Mouse (Mus musculus) olfactory bulb, adult 2 months (tissue): ENCODE results near the gene Mkln1.

Experiments used
- CTCF ChIP-seq: fragments of 200-500 bp; IDR thresholded peaks from 2 replicates; pipeline ENCODE4 v1.5.1; 2012; ENCODE audit warnings: low read depth, mild to moderate bottlenecking, low read length, moderate library complexity; ENCODE audit not compliant: insufficient read depth
- POLR2A ChIP-seq: fragments of 200-500 bp; IDR thresholded peaks from 2 replicates; pipeline ENCODE4 v1.6.1; 2012; ENCODE audit warnings: mild to moderate bottlenecking, low read depth, low read length, moderate library complexity; ENCODE audit not compliant: insufficient read depth

DNA sequence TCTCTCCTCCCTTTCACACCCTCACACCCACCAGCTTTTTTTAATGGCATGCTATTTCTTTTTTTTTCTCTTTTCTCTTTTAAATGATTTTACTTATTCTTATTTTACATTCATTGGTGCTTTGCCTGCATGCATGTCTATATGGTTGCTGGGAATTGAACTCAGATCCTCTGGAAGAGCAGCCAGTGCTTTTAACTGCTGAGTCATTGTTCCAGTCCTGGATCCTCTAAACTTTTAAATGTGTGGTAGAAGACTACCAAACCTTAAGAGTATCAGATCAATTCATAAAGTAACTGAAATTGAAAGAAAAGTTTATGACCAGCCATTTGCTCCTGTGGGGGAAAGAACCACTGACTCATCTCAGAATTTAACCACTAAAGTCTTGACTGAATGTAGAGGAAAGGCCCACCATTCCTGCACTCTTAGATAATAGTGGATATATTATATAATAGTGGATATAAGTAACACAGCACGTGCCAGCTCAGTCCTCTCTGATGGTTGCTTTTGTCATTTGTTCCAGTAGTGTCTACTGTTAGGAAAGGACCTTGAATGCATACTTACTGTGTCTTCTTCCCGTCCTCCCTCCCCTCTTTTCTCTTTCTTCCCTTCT is 96.7 kb downstream of the Mkln1 start:
- TF ChIP-seq POLR2A, result no peak
- TF ChIP-seq CTCF, result no peak
